Mouse (Mus musculus) left cerebral cortex, postnatal 25 days (tissue): Measurements from ENCODE around the gene Hcrtr1. TPM values are rescaled to one million over a fixed set of nuclear protein-coding genes. Genes with fewer than 3 reads are reported as not detected.

Source experiments
- DNase-seq, 2 experiments: peaks; one replicate each; pipeline ENCODE4 v3.0.0; 2022; ENCODE audit warnings: low spot score in 2 of 2, mixed read lengths in 1 of 2
- intact Hi-C: fragments of 180-260 bp; cut with DNase I; formaldehyde crosslinking; loops from one replicate; pipeline ENCODE4 v1.15.1; 2025
- total RNA-seq, 2 experiments: library from RNA; stranded (reverse); gene quantifications; 2 replicates each; pipeline ENCODE4 v1.2.3; 2021

Hcrtr1 gene
- 1 to 10 TPM; 2.2 to 2.7 TPM for total RNA-seq

DNA sequence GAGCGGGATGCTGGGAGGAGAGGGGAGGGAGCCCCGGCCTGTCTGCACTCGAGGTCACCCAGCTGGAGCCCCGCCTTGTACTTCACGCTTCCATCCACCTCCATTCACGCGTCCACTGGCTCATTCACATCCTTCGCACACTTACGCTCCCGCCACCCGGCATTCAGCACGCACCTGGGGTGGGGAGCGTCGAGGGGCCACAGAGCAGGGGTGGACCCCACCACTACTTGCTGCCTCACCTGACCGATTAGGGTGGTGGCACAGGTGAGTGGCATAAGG lies at the start of gene Hcrtr1:
Gene Hcrtr1, minus strand, starts transcription at position 146 of the 279 bp plus-strand sequence.
- DNase-seq = no peak
- intact Hi-C loops = loop anchor here (5.0 kb wide), 1 partner anchor 108 kb away; no protein-coding TSS in a partner anchor

DNA sequence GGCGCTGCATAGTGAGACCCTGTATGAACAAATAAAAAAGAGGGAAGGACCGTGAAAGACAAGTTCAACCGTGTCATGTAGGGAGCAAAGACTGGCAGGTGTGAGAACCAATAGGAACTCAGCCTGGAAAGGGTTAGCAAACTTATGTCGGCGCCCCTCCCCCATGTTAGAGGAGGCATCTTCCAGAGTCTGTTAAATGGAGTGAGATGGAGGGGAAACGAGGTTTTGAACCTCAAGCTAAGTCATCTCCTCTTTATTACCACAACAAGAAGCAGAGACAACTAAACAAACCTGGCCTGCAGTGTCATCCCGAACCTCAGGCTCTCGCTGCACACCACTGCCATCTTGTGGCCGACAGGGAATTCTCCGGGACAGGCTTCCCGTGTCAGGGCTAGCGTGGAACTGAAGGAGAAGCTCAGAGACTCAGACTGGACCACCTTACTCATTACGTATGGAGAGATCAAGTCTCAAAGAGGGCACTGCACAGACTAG lies 49.7 kb upstream of the Hcrtr1 start:
- intact Hi-C loops = loop anchor here (1.0 to 2.0 kb wide), 3 partner anchors 48 to 230 kb away; no protein-coding TSS in a partner anchor
- peak; percentile 79 to 90 for DNase-seq

DNA sequence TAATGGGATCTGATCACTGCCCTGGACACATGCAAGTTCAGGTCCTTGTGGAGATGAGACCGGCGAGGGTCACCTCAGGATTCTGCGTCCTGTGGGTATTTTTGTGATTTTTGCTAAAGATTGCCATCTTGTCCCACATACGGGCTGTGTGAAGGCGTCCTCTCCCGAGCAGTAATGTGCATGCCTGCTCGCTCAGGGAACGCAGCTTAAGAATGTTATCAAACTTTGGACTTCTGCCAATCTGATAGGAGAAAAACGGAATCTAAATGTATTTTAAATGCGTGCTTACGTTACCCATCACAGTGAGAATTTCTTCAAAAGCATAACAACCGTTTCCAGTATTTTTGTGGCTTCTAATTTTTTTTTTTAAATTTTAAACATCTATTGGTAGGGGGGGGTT lies 47.7 kb upstream of the Hcrtr1 start:
- no peak for DNase-seq
- intact Hi-C loops = no loop called here

DNA sequence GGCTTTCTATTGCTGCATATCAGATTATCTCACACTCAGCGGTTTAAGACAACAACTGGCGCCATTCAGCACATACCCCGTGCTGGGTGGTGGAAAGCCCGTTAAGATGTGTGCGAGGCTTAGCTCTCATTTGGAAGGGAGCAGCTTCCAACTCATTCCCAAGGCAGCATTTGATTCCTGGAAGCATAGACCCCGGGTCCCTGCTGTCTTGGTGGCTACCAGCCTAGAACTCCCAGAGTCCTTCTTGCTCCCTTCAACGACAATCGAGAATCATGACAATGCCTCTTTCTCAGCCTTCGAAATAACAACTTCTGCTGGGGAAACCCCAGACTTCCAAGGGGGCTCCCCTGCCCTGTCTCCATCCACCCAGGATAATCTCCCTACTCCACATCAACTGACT lies 47.3 kb upstream of the Hcrtr1 start:
- intact Hi-C loops = no loop called here
- no peak for DNase-seq

DNA sequence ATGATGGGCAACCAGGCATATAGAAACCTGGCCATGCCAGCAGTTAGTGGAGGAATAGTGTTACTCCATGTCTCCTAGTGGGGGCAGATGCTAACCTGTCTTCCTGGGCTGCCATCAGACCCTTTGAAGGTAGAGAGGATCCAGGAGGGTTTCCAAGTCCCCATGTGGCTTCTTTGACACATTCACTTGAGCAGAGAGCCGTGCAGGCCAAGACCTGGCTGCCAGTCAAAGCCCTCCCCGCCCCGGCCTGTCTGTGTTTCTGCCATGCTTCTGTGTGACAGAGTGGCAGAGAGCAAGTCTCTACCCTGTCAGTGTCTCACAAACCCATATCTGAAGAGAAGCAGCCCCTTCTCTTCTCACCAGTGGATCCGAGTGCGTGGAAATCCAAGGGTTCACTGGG lies 44.7 kb upstream of the Hcrtr1 start:
- no peak for DNase-seq
- intact Hi-C loops = no loop called here

DNA sequence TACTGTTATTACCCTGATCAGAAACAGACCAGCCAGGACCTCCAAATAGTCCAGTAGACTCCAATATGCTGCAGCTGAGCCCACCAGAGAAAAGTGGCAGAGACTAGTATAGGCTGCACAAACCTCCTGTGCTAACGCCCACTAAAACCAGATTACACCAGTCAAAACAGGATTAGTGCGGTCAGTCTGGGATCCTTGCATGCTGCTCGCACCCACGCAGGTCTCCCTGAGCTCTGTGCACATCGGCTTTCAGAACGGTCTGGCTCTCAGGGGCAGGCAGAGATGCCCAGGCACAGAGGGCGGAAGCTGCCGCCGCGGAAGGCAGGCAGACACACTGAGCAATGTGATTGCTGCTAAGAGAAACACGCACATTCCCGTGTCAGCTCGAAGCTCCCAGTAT lies 43.9 kb upstream of the Hcrtr1 start:
- intact Hi-C loops = no loop called here
- no peak for DNase-seq

DNA sequence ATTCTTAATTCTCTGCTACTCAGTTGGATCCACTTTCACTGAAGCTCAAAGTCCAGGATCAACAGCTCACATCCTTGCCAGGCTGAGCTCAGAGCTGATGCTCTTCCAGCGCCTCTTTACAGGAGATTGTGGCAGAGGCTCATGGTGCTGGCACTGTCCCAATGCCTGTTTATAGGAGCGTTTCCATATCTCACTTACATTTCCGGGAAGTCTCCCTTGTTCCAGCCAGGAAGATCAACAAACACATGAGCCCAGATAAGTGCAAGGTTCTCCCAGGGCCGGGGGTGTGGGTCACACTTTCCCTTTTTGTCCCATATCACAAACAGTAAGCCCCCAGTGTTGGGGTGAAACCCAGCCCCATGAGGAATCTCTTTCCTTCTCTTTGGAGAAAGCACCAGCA lies 42.7 kb upstream of the Hcrtr1 start:
- intact Hi-C loops = no loop called here
- no peak for DNase-seq

DNA sequence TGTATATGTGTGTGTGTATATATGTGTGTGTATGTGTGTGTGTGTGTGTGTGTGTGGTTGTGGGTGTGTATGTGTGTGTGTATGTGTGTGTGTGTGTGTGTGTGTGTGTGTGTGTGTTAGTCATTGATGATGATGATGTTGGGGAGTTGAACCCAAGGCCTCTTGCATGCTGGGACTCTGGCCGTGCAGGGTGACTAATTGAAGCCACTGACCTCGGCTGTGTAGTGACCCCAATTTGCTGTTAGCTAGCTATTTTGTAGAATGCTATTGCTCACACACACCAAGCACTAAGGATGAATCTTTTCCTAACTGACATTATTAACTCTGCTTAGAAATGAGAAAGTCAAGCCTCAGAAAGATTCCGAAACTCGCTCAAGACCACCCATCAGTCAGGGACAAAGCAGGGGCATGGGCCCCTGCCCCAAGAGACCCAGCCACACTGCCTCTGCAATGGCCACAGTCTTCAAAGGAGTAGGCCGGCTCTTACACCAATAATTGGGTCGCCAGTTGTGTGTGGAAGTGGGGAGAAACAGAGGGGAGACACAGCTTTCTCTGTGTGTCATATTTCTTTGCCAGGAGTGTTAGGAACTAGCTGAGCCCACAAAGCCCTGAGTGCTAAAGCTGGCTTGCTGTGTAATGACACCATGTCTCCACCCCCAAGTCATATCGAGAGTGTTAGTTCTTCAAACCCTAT lies 41.9 kb upstream of the Hcrtr1 start:
- DNase-seq = no peak
- intact Hi-C loops = no loop called here

DNA sequence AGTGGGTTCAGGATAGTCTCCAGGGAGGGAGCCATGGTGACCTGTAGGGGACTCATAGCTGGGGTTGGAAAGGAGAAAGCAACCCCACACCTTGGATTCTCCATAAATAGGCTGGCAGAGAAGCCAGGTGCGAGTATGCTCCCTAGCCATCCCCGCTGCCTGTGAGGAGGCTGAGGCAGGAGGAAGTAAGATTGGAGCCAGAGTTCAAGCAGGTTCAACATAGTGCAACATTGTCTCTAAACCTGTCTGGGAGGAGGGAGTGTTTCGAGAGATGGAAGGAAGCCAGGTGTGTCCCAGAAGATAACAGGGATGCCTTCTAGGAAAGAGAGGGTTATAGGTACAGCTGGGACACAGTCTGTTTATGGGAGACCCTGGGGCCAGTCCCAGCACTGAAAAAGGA lies 40.7 kb upstream of the Hcrtr1 start:
- no peak for DNase-seq
- intact Hi-C loops = no loop called here

DNA sequence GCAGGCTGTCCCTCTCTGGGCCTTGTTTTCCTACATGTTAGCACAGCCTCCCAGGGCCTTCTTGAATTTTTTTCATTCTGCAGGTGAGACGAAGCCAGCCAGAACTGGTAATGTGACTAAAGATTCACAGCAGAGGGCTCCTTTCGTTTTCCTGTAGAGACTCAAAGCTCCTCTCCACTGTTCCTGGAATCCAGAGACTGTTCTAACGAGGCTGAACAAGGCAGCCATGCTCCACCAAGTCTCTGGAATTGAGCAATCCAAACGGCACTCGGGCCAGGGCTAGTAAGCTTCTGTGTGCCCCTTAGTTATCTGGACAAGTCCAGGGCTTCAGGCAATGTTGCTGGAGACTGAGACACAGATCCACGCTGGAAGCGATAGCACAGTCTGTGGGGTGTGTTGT lies 38.4 kb upstream of the Hcrtr1 start:
- intact Hi-C loops = no loop called here
- no peak for DNase-seq

DNA sequence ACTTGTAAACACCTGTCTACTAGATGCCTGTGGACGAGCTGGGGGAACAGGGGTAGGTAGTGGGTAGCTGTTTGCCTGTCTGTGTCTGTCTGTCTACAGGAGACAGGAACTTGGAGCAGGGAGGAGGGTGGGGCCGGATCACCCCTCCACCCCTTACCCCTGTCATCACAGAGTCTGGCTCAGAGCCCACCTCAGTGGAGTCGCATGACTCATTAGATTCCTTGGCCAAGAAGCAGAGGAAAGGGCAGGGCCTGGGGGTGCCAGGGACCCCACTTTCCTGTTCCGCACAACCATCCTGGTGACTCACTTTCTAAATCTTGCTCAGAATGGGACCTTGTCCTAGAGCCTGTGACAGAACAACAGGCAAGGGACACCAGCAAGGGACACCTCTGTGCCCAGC lies 37.9 kb upstream of the Hcrtr1 start:
- intact Hi-C loops = no loop called here
- DNase-seq = no peak

DNA sequence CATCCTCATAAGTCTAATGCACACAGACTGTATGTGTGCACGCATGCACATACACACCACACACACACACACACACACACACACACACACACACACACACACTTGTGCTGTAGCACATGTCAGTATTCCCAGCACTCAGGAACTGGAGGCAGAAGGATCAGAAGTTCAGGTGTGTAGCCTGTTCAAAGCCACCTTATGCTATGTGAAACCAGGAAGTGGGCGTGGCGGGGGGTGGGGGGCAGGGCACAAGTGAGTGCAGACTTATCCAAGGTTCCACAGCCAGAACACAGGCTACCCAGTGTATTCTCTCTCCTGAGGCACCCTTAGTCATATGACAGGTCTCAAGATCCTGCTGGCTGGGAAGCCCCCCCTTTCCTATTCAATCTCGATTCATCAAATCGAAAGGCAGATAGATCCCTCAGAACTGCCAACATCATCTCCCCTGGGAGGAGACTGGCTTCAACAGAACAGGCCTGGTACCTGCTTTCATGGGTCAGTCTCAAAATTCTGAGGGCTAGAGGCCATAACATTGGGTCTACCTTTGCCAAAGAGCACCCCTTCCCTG lies 37.1 kb upstream of the Hcrtr1 start:
- intact Hi-C loops = no loop called here
- no peak for DNase-seq

DNA sequence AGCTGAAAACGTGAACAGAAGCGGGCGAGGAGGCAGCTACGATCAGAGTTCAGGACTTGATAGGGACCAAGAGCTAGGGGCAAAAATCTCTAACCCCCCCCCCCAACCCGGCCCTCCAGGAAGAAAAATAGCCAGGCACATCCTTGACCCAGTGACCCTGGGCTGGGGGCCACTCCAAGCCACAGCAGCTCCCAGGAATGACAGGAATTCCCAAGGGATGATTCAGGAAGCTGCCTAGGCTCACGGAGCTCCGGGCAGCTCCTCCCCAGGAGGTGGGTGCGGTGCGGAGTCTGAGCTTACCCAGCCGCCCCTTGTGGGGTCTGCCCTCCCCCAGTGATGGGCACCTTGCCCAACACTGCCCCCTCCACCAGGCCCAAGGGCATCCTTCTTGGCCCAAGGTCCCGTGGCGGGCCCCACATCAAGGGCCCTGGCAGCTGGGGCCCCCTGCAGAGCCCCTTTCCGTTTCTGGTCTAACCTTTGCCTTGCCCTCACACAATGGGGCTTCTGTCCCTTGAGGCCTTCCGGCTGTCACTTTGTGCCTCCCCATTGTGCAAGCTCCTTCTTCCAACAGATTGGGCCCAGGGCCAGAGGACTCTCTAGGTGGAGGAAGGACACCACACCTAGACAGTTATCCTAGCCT lies 36.0 kb upstream of the Hcrtr1 start, which contains the start of gene Tinagl1:
Gene Tinagl1, minus strand, starts transcription at position 51 of the 640 bp plus-strand sequence.
- intact Hi-C loops = no loop called here
- DNase-seq = no peak

DNA sequence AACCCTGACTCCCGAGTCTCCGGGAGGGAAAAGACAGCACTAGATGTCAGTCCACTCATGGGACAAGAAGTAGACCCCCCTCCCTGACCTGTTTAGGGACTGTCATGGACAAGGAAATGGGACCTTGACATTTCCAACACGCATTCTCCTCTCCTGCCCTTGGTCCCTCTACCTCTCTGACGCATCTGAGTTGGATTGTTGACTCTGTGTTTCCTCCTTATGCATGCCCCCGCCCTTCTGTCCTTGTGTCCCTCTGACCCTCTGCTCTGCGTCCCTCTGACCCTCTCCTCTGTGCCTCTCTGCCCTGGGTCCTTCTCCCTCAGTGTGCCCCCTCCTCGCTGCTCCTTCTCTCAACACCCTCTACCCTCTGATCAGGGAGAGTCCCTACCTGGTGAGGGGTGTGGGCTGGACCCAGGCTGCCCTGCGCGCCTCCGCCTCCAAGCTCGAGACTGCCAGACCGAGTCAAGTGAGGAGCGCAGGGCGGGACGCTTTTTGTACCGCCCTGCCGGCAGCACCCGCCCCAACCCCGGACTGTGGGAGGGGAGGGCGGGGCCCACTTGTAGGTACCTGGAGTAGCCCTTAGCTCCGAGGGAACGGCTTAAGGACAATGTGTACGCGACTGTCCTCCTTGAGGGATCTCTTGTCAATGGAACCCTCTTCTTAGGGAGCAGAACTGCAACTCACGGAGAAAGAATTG lies 35.3 kb upstream of the Hcrtr1 start:
- intact Hi-C loops = no loop called here
- no peak for DNase-seq

DNA sequence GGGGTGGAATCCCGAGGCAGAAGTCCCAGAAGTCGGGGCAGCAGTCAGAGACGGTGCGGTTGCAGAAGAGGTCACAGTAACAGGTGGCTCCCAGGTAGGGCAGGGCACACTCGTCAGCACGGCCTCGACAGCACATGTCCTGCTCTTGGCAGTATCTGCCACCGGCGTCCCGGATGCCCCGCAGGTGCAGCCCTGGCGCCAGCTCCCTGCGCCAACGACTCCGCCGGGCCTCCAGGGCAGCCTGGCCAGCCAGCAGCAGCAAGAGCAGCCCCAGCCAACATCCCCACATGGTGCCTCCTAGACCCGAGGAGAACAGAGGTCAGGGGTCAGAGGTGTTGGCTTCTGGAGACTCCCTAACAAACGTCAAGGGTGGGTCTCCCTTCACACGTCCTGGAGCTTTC lies 34.8 kb upstream of the Hcrtr1 start:
- intact Hi-C loops = no loop called here
- no peak for DNase-seq

DNA sequence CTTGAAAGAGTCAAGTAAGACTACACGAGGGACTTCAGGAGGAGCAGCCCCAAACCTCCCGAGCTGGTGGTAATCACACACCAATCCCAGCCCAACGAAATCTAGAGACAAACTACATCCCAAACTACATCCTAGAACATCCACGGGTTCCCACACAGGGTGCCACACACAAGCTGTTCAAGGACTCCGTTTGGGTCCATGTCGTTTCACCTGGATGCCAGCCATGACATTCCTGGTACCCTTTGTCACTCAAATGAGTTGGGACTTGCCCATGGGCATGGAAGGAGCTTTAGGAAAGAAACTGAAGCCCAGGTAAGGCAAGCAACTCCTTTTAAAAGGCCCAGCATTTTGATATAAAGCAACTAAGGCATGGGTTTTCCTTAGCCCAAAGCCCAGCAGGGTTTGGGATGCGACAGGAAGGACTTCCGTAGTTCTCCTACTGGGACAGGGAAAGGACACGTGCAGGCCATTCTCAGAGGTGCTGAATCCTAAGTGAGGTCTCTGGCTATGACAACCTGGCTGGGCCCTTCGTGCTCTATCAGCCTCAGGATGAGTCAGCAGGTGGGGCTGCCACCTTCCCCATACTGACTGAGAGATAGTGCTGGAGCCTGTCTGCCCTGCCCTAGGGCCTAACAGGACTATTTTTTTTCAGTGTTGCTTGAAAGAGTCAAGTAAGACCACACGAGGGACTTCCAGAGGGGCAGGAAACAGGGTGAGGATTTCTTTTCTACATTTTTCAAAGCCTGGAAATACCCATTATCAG lies 34.1 kb upstream of the Hcrtr1 start:
- intact Hi-C loops = no loop called here
- no peak for DNase-seq

DNA sequence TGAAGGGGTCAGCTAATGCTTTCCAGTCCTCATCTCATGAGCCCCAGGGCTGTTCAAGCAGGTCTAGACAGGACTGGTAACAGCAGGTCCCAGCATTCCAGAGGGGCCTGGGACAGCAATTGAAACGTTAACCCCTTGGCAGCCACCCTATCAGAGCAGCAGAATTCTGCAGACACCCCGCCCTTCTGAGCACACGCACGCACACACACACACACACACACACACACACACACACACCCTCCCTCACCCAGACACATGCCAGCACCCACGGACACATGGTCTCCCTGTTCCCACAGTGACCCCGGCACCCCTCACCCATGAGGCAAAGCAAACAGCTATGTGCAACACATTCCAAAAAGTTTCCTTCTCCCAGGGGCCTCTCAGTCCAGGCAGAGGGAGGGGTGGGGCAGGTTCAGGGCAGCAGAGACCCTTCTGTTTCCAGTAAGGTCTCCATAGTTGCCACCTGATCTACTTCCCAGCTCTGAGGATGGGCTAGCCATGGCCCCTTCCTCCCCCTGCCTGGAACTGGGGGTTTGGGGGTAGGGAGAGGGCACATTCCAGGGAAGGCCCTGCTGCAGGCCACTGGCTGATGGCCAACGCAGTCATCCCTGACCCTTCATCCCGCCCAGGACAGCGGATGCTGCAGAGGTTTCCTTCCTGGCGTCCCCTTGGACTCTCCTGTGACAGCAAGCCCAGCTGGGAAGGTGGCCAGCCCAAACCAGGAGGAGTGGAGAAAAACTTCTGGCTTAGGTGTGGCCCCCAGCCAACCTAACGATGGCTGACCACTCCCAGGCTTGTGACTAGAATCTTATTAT lies 33.0 kb upstream of the Hcrtr1 start:
- intact Hi-C loops = no loop called here
- no peak for DNase-seq

DNA sequence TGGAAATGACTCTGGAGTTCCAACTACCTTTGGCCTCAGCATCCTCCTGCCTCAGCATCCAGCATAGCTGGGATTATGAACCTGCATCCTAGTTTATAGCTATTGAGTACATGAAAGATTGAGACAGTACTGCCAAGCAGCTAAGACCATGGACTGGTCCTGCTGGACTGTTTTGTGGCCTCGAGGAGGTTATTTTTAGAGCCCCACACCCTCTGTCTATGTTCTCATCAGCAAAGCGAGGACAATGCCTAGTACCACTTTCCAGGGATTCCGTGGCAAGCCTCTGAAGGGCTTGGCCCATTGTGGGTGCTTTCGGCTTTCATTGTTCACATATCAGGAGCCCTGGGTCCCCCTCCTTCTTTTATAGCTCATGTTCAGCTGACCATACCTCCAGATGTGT lies 31.2 kb upstream of the Hcrtr1 start:
- intact Hi-C loops = no loop called here
- no peak for DNase-seq

DNA sequence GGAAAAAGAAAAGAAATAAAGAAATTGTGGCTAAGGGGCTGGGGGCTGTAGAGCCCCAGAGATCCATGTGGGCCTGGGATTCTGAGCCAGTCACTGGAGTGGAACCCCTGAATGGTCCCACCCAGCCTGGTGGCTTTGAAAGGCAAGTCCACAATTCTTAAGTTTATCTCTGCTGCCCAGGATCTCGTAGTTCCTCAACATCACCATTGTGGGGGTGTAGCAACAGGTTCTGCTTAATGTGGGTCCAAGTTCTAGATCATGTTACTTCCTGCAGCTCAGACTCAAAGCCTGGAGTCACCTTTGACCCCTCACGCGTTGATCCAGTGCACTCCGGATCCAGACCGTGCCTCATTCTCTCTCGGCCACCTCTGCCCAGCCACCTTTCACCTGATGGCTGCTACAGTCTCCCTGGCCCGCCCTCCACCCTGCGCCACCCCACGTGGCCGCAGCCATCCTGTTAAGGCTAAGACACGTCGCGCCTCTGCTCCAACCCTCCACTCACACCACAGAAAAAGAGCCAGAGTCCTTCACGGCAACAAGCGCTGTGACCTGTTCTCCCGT lies 30.3 kb upstream of the Hcrtr1 start:
- intact Hi-C loops = no loop called here
- DNase-seq = no peak
